Mouse (Mus musculus) midbrain, embryonic 16.5 days (tissue): Measurements from ENCODE around the gene Nmt2. TPM values are rescaled to one million over a fixed set of nuclear protein-coding genes. Genes with fewer than 3 reads are reported as not detected.
A peak's percentile ranks its signal among the peaks of the same experiment; 100 is the strongest.

Experiments
- ATAC-seq: fragments of 200-750 bp; cut with Nextera tagmentation; 2 replicates; pipeline ENCODE4 v1.8.0; 2017; ENCODE audit warnings: moderate TSS enrichment
- H3K27ac ChIP-seq: fragments of 300-500 bp; sonication (generic); 2 replicates; pipeline ENCODE4 v1.5.1; 2014; ENCODE audit warnings: mild to moderate bottlenecking, low read length, mixed read lengths
- H3K27me3 ChIP-seq: fragments of 300-500 bp; sonication (generic); 2 replicates; pipeline ENCODE4 v1.6.1; 2014; ENCODE audit warnings: low read depth, low read length, mixed read lengths; ENCODE audit not compliant: control insufficient read depth, insufficient read depth
- H3K36me3 ChIP-seq: fragments of 300-500 bp; sonication (generic); 2 replicates; pipeline ENCODE4 v1.6.1; 2014; ENCODE audit warnings: mild to moderate bottlenecking, low read length, moderate library complexity, mixed read lengths; ENCODE audit not compliant: control insufficient read depth, insufficient read depth
- H3K4me1 ChIP-seq: fragments of 300-500 bp; sonication (generic); 2 replicates; pipeline ENCODE4 v1.6.1; 2014; ENCODE audit warnings: mild to moderate bottlenecking, low read length, mixed read lengths; ENCODE audit not compliant: control insufficient read depth, insufficient read depth
- H3K4me2 ChIP-seq: fragments of 300-500 bp; sonication (generic); 2 replicates; pipeline ENCODE4 v1.6.1; 2014; ENCODE audit warnings: mild to moderate bottlenecking, low read length, mixed read lengths
- H3K4me3 ChIP-seq: fragments of 300-500 bp; sonication (generic); 2 replicates; pipeline ENCODE4 v1.5.1; 2014; ENCODE audit warnings: low read depth, mild to moderate bottlenecking, low read length, moderate library complexity, mixed read lengths
- H3K9ac ChIP-seq: fragments of 300-500 bp; sonication (generic); 2 replicates; pipeline ENCODE4 v1.6.1; 2014; ENCODE audit warnings: low read depth, low read length, mixed read lengths
- H3K9me3 ChIP-seq: fragments of 300-500 bp; sonication (generic); replicated peaks from 2 replicates; pipeline ENCODE4 v1.6.1; 2014; ENCODE audit warnings: mild to moderate bottlenecking, low read length, mixed read lengths; ENCODE audit not compliant: control insufficient read depth, poor library complexity, severe bottlenecking
- WGBS: fragments of 180-500 bp; shearing (Covaris S2); extraction: QIAGEN DNeasy Blood & Tissue Kit; methylation state at CpG from one replicate; pipeline ENCODE4 v1.1.7; 2014; 5-methylcytosine and 5-hydroxymethylcytosine counted together
- polyA plus RNA-seq: library from polyadenylated mRNA; unstranded; fragments of >200 nt; fragmentation: Nextera tagmentation; extraction: Ambion mirVana; gene quantifications from 2 replicates; pipeline ENCODE4 v1.2.1, GENCODE M21; 2015

The Nmt2 gene
- polyA plus RNA-seq, 1 experiment from 2014 or later = 122 TPM

- H3K27me3 ChIP-seq = no peaks in the 10 kb centered on the region
- H3K27ac ChIP-seq = no peak overlapping the region
- whole genome bisulfite sequencing = 87% methylated on average over 3 of the region's 3 CpGs
- H3K9ac ChIP-seq = no peak overlapping the region
- no peak overlapping the region for H3K4me2 ChIP-seq
- peaks cover 13% of the 10 kb centered on the region for H3K36me3 ChIP-seq
- no peaks in the 10 kb centered on the region for H3K4me1 ChIP-seq
- no peak for ATAC-seq
- no peak overlapping the region for H3K4me3 ChIP-seq
- no peaks in the 10 kb centered on the region for H3K9me3 ChIP-seq
Measured at GRCm38 (mm10) chr2:3305426-3306025, 21.5 kb downstream of the Nmt2 start.

GRCm38 (mm10) chr2:3323132-3323531, 39.1 kb downstream of the Nmt2 start:
- no peak overlapping the region for H3K9ac ChIP-seq
- no peak overlapping the region for H3K27ac ChIP-seq
- 91% methylated on average over 2 of the region's 2 CpGs for WGBS
- no peak for ATAC-seq
- H3K9me3 ChIP-seq = no peaks in the 10 kb centered on the region; the same call in 1 of the 2 replicates
- no peaks in the 10 kb centered on the region for H3K4me1 ChIP-seq
- H3K4me2 ChIP-seq = no peak overlapping the region
- no peaks in the 10 kb centered on the region for H3K27me3 ChIP-seq
- no peak overlapping the region for H3K4me3 ChIP-seq
- peaks cover 45% of the 10 kb centered on the region for H3K36me3 ChIP-seq

- no peak overlapping the region for H3K27ac ChIP-seq
- H3K4me3 ChIP-seq = no peak overlapping the region
- 97% methylated on average over 7 of the region's 7 CpGs for WGBS
- no peaks in the 10 kb centered on the region; the same call in 1 of the 2 replicates for H3K9me3 ChIP-seq
- H3K9ac ChIP-seq = no peak overlapping the region
- no peak for ATAC-seq
- H3K36me3 ChIP-seq = peaks cover 52% of the 10 kb centered on the region
- H3K4me2 ChIP-seq = no peak overlapping the region
- no peaks in the 10 kb centered on the region for H3K27me3 ChIP-seq
- H3K4me1 ChIP-seq = no peaks in the 10 kb centered on the region
Measured at GRCm38 (mm10) chr2:3324381-3325130, 40.5 kb downstream of the Nmt2 start.

GRCm38 (mm10) chr2:3326547-3326946, 42.5 kb downstream of the Nmt2 start:
- no peak for ATAC-seq
- WGBS = 78% methylated on average over 1 of the region's 1 CpGs

GRCm38 (mm10) chr2:3327351-3327750, 43.3 kb downstream of the Nmt2 start:
- WGBS = 30% methylated on average over 1 of the region's 1 CpGs
- no peak for ATAC-seq
- H3K4me2 ChIP-seq = no peak overlapping the region
- no peak overlapping the region for H3K27ac ChIP-seq
- peaks cover 10% of the 10 kb centered on the region for H3K4me1 ChIP-seq
- H3K9ac ChIP-seq = no peak overlapping the region
- H3K9me3 ChIP-seq = no peaks in the 10 kb centered on the region; the same call in 1 of the 2 replicates
- no peaks in the 10 kb centered on the region for H3K27me3 ChIP-seq
- H3K36me3 ChIP-seq = peaks cover 45% of the 10 kb centered on the region
- no peak overlapping the region for H3K4me3 ChIP-seq

More at GRCm38 (mm10) chr2:3326547-3326946, 42.5 kb downstream of the Nmt2 start:
- peaks cover 49% of the 10 kb centered on the region for H3K36me3 ChIP-seq
- H3K9me3 ChIP-seq = no peaks in the 10 kb centered on the region; the same call in 1 of the 2 replicates
- no peak overlapping the region for H3K9ac ChIP-seq
- H3K4me2 ChIP-seq = no peak overlapping the region
- no peak overlapping the region for H3K4me3 ChIP-seq
- peaks cover 7% of the 10 kb centered on the region for H3K4me1 ChIP-seq
- no peaks in the 10 kb centered on the region for H3K27me3 ChIP-seq
- H3K27ac ChIP-seq = no peak overlapping the region

DNA sequence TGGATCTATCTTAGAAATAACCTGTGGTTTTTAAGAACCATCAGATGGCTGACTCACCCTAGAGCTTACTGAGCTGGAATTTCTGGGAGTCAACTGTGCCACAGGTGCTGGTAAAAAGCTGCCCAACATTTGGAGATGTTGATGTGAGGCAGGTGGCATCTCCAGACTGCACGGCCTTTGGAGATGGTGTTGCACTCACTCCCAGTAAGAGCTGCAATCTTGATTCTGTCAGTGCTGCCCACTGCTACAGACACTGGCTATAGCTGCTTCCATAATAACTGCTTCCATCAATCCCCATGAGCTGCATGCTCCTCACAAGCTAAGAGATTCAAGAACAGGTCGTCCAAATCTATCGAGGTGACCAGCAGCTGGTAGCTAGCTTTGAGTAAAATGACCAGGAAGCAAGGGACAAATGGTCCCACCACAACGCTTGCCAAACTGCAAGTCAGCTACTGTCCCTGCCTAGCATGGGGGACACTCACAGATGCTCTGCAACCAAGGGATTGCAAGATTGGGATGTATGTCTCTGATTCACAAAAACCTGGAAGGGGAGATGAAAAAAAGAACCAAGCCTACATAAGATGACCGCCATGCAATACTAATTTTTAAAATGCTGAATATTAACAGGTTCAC, 47.2 kb downstream of the Nmt2 start:
- Histone ChIP-seq H3K4me2 (peak overlapping the region; percentile 75), H3K36me3 (peaks cover 18% of the 10 kb centered on the region), H3K4me1 (peaks cover 18% of the 10 kb centered on the region), H3K9ac (peak overlapping the region; percentile 67), H3K9me3 (no peaks in the 10 kb centered on the region), H3K27me3 (no peaks in the 10 kb centered on the region), H3K27ac (no peak overlapping the region), H3K4me3 (peak overlapping the region; percentile 54)
- WGBS = 84% methylated on average over 5 of the region's 5 CpGs
- no peak for ATAC-seq

- Histone ChIP-seq H3K9me3 (no peaks in the 10 kb centered on the region), H3K27me3 (no peaks in the 10 kb centered on the region), H3K4me1 (peaks cover 20% of the 10 kb centered on the region), H3K4me3 (peak overlapping the region; percentile 54), H3K36me3 (peaks cover 15% of the 10 kb centered on the region), H3K4me2 (peak overlapping the region; percentile 75), H3K9ac (peak overlapping the region; percentile 67), H3K27ac (peak overlapping the region; percentile 73)
- no peak for ATAC-seq
- 2% methylated on average over 21 of the region's 21 CpGs for WGBS
Measured at GRCm38 (mm10) chr2:3332056-3332455, 48.0 kb downstream of the Nmt2 start.

DNA sequence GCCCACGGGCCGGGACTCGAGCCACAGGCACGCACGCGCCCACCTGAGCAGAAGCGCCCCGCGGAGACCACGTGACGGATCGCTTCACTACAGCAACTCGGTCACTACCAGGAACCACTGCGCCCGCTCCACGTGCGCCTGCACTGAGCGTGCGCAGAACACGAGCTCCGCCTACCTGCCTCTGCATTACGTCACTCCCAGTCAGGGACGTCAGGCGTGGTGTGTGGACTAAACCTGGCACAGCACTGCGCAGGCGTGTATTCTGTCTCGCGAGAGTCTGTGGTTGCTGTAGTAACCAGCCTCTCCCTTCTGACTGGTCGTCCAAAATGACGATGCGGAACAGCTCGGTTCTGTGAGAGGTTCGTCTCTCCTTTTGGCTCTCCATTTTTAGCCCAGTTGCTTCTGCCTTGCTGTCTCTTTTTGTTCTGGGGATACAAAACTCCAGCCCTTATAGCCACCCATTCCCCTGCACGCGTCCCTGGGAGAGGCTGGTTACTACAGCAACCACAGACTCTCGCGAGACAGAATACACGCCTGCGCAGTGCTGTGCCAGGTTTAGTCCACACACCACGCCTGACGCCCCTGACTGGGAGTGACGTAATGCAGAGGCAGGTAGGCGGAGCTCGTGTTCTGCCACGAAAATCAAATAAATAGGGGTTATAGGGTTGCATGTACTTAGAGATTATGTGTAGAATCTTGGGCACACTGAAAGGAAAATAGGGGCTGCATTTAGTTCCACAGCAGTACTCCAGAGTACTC, 48.7 kb downstream of the Nmt2 start, which contains the start of gene Rpp38:
Gene Rpp38 (minus strand): TSS at position 160 of the 759 bp plus-strand sequence.
- H3K36me3 ChIP-seq = peaks cover 15% of the 10 kb centered on the region
- no peaks in the 10 kb centered on the region; the same call in 1 of the 2 replicates for H3K27me3 ChIP-seq
- H3K4me1 ChIP-seq = peaks cover 20% of the 10 kb centered on the region
- no peaks in the 10 kb centered on the region for H3K9me3 ChIP-seq
- H3K4me3 ChIP-seq = peak within 1 kb of the TSS; percentile 54
- peak within 1 kb of the TSS; percentile 67 for H3K9ac ChIP-seq
- WGBS = 0% methylated on average over 45 of the region's 45 CpGs
- H3K4me2 ChIP-seq = peak within 1 kb of the TSS; percentile 75
- peak within 1 kb of the TSS; percentile 87 for H3K27ac ChIP-seq
- peak; percentile 98 for ATAC-seq
